Mouse (Mus musculus) cerebral cortex, adult 2 months (tissue): ENCODE results near the gene Hoxc6.

Experiments
- WGBS: fragments of 180-500 bp; shearing (Covaris S2); methylation state at CpG from one replicate; pipeline ENCODE4 v1.1.7; 2018; 5-methylcytosine and 5-hydroxymethylcytosine counted together

Hoxc6 gene

DNA sequence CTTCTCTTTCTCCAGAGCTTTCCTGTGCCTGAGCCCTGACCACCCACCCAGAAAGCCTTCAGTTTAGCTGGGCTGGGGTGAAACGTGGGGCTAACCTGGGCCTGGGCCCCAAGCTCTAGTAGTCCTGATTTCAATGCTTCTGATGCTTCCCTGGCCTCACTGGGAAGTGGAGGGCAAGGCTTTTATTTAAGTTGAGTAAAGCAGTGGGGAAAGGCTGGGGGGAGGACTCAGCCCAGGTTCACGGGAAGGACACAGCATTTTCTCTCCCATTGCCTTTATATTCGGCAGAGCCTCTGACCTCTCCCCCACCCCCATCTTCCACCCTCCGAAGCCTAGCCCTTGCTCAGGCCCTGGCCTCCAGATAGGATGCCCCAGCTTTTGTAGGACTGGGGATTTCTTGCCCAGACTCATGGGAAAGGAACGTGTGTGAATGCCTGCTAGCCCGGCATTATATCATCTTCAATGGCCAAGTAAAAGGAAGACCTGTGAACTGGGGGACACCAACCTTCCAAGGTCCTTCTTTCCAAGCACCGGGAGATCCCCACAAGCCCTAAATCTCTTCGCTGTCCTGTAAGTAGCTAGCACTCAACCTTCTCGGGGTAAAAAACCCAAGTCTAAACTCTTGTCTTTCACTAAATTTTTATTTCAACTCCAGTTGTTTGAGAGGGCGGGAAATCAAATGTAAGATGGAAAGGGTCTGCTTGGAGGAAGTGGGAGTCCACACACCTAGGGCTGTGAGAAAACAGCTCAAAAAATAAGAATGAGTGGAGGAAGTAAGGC, 40.8 kb downstream of the Hoxc6 start:
- WGBS, result 45% methylated on average over 10 of the region's 10 CpGs

DNA sequence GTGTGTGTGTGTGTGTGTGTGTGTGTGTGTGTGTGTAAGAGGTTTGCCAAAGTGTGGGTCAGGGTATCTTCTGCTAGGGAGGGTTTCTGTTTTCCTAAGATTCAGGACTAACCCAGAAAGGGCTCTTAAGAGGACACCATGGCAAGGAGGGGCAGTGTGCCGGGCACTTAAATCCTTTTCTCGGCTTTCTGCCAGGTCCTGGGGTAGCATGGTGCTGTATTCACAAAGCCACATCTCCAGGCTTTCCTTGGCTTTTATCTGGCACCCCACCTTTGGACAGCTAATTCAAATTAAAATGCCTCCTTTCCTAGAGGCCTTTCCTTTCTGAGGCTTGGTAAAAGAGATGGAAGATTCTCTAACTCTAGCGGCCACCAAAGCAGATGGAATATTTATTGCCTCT, 41.6 kb downstream of the Hoxc6 start:
- 39% methylated on average over 3 of the region's 3 CpGs for WGBS

- WGBS, result 12% methylated on average over 12 of the region's 12 CpGs
Measured at GRCm38 (mm10) chr15:103040601-103041000, 42.5 kb downstream of the Hoxc6 start.

DNA sequence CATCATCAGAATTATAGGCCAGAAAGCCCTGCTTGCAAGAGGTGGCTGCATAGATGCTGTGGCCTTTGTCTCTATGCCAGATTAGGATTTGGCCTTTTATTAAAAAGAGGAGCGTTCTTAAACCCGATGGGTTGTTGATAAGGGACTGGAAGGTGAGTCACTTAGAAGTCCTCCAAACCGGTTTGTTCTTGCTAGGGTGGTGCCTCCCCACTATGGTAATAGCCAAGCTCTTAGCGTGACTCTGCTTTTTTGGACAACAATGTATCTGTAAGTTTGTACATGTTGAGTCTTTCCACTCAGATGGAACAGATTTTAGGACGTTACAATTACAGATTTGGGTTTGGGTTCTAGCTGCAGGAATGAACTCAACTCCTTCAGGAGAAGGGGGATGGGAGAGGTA, 43.6 kb downstream of the Hoxc6 start:
- WGBS, result 12% methylated on average over 5 of the region's 5 CpGs

GRCm38 (mm10) chr15:103042209-103042608, 44.2 kb downstream of the Hoxc6 start:
- 9% methylated on average over 1 of the region's 1 CpGs for WGBS

DNA sequence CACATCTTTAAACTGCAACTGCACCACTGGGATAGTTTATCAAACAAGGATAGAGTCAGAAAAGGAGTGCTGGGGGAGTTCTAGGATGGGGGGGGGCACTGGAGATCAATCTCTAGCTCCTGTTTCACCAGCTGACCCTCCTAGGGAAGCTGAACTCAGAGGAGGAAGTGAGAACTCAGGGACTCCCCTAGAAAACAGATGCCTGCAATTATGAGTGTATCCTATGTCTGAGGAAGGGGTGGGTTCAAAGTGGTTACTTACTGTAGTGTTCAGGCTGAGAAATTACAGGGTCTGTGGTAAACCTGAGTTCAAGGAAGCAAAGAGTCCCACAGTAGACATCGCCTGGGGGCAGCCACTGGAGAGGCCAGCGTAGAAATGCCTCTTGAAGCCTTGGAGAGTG, 53.6 kb downstream of the Hoxc6 start:
- 80% methylated on average over 2 of the region's 2 CpGs for WGBS

DNA sequence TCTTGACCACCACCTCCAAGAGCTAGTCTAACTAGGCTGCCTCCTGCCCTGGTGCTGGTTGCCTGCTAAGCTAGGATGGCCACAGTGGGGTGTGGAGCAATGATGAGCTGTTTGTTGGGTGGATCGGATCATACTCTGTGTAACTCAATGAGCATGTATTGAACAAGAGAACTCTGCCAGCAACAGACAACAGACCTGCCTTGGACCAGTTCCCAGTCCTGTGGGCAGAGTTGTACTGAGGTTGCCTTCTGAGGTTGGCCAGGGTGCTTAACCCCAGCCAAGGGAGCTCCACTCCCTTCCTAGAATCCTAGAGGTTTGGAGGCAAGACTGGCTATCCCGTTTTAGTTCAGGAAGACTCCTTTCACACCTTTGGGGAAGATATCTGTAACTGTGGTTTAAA, 58.3 kb downstream of the Hoxc6 start:
- 54% methylated on average over 2 of the region's 2 CpGs for WGBS

GRCm38 (mm10) chr15:103058715-103059114, 60.7 kb downstream of the Hoxc6 start:
- WGBS, result 12% methylated on average over 12 of the region's 12 CpGs

- 5% methylated on average over 21 of the region's 21 CpGs for WGBS
Measured at GRCm38 (mm10) chr15:103059393-103059992, 61.4 kb downstream of the Hoxc6 start.

- WGBS, result 8% methylated on average over 11 of the region's 11 CpGs
Measured at GRCm38 (mm10) chr15:103060021-103060340, 61.9 kb downstream of the Hoxc6 start.

DNA sequence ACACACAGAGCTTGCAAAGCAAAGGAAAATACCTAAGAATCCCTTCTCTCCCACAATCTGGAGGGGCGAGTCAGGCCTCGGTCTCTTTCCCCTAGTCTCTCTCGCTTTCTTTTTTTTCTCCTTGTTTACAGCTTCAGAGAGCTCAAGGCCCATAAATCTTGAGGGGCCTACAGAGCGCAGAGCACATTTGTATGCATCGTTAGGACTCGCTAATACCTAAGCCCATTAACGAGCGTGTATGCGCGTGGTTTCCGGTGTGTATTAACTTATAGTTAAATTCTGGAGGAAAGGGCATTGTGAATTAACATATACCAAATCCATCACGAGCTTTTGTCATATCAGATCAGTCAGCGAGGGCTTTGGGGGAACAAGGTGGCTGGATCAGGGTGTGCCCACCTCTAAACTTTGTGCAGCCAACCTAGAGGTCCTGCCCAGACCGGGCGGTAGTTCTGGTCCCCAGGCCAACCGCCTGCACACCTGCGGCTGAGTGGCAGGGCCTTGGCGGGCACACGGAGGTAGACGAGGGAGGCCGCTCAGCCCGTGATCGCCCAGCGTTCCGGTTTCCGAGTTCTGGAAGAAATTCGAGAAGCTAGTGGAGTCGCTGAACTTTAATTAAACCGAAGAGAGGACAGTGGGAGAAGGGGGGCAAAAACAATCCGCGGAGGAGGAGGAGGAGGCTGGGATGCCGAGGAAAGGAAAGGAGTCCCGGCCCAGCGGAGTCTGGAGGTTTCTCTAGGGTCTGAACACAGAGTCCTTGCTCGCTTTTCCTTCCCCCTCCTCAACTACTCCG, 62.5 kb downstream of the Hoxc6 start:
- WGBS, result 7% methylated on average over 36 of the region's 36 CpGs

GRCm38 (mm10) chr15:103061131-103061825, 63.2 kb downstream of the Hoxc6 start:
- WGBS, result 7% methylated on average over 30 of the region's 30 CpGs
